Mouse (Mus musculus) forebrain, embryonic 12.5 days (tissue): Measurements from ENCODE around the gene Dlg2. TPM values are rescaled to one million over a fixed set of nuclear protein-coding genes. Genes with fewer than 3 reads are reported as not detected.

ENCODE experiments used
- ATAC-seq: fragments of 200-750 bp; cut with Nextera tagmentation; 2 replicates; pipeline ENCODE4 v1.8.0; 2017; ENCODE audit warnings: moderate TSS enrichment; ENCODE audit not compliant: low FRiP score
- H3K27ac ChIP-seq: fragments of 300-500 bp; sonication (generic); 2 replicates; pipeline ENCODE4 v1.5.1; 2016; ENCODE audit warnings: mild to moderate bottlenecking
- H3K27me3 ChIP-seq: fragments of 300-500 bp; sonication (generic); 2 replicates; pipeline ENCODE4 v1.6.1; 2016; ENCODE audit warnings: mild to moderate bottlenecking
- H3K36me3 ChIP-seq: fragments of 300-500 bp; sonication (generic); replicated peaks from 2 replicates; pipeline ENCODE4 v1.6.1; 2016; ENCODE audit warnings: mild to moderate bottlenecking
- H3K4me1 ChIP-seq: fragments of 300-500 bp; sonication (generic); 2 replicates; pipeline ENCODE4 v1.6.1; 2016
- H3K4me2 ChIP-seq: fragments of 300-500 bp; sonication (generic); 2 replicates; pipeline ENCODE4 v1.6.1; 2016; ENCODE audit warnings: mild to moderate bottlenecking, moderate library complexity
- H3K4me3 ChIP-seq: fragments of 300-500 bp; sonication (generic); replicated peaks from 2 replicates; pipeline ENCODE4 v1.5.1; 2016; ENCODE audit warnings: mild to moderate bottlenecking
- H3K9ac ChIP-seq: fragments of 300-500 bp; sonication (generic); 2 replicates; pipeline ENCODE4 v1.6.1; 2016; ENCODE audit warnings: mild to moderate bottlenecking
- H3K9me3 ChIP-seq: fragments of 300-500 bp; sonication (generic); 2 replicates; pipeline ENCODE4 v1.6.1; 2016
- WGBS: fragments of 180-500 bp; shearing (Covaris S2); methylation state at CpG from one replicate; pipeline ENCODE4 v1.1.7; 2016; 5-methylcytosine and 5-hydroxymethylcytosine counted together
- polyA plus RNA-seq: library from polyadenylated mRNA; unstranded; fragments of >200 nt; fragmentation: Nextera tagmentation; extraction: Ambion mirVana; gene quantifications from 2 replicates; pipeline ENCODE4 v1.2.1, GENCODE M21; 2016

Gene Dlg2
- polyA plus RNA-seq, 1 experiment from 2014 or later, result 6.5 TPM

DNA sequence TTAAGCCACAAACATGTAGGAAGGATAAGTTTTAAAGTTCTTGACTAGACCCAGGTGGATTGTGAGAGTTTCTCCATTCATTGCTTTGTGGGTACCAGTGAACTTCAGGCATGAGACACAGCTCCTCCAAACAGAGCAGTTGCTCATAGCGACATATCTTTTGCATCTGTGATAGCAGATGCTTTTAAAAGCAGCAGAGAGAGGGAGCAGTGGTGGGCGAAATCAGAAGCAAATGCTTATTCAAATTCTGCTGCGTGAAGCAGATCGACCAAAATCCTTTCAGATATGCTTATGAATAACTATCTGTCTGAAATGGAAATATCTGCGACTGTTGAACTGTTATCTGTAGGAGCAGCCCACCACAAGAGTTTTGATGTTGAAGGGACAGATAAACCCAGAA, 935.6 kb downstream of the Dlg2 start:
- Histone ChIP-seq H3K4me3 (no peak overlapping the region), H3K4me1 (no peaks in the 10 kb centered on the region), H3K4me2 (no peak overlapping the region), H3K9me3 (no peaks in the 10 kb centered on the region), H3K36me3 (no peaks in the 10 kb centered on the region), H3K27me3 (no peaks in the 10 kb centered on the region), H3K9ac (no peak overlapping the region), H3K27ac (no peak overlapping the region)
- ATAC-seq, result no peak
- 82% methylated on average over 5 of the region's 5 CpGs for WGBS

DNA sequence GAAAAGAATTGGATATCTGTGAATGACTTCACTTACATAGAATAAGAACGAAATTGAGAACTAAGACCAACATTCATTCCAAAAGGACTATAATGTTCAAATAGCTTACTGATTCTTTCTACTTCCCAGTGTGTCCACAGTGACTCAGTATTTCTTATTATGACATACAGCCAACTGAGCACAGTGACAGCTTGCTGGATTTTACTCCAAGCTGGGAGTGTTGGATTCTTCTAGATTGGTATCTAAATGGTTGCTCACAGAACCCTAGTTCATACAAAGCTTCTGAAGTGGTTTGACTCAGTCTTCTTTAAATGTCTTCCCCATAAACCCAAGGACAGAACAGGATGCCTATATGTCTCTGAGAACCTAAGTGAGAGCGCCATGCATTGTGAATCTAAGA, 937.7 kb downstream of the Dlg2 start:
- ATAC-seq, result no peak
- Histone ChIP-seq H3K27me3 (no peaks in the 10 kb centered on the region), H3K4me3 (no peak overlapping the region), H3K4me1 (no peaks in the 10 kb centered on the region), H3K9ac (no peak overlapping the region), H3K27ac (no peak overlapping the region), H3K9me3 (no peaks in the 10 kb centered on the region), H3K4me2 (no peak overlapping the region), H3K36me3 (no peaks in the 10 kb centered on the region)
- WGBS, result 84% methylated on average over 2 of the region's 2 CpGs

DNA sequence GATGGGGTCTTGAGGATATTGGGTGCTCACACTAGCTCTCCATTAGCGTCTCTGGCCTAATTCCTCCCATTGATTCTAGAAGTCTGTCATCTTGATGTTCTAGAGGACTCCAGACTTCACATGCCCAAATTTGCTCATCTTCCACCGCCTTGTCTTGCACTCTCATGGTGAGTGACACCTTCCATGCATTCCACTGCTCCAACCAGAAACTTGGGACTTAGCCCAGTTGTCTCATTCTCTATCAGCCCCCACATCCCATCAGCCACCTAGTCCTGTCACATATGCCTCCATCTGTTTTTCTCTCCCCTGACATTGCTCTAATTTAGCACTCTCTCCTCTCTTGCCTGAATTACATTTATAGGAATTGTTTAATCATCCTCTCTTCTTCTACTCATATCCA, 938.3 kb downstream of the Dlg2 start:
- no peaks in the 10 kb centered on the region for H3K4me1 ChIP-seq
- no peak overlapping the region for H3K4me2 ChIP-seq
- no peak overlapping the region for H3K27ac ChIP-seq
- H3K9me3 ChIP-seq, result no peaks in the 10 kb centered on the region
- no peak overlapping the region for H3K4me3 ChIP-seq
- no peaks in the 10 kb centered on the region for H3K27me3 ChIP-seq
- no peak for ATAC-seq
- WGBS, result 75% methylated on average over 2 of the region's 2 CpGs
- H3K36me3 ChIP-seq, result no peaks in the 10 kb centered on the region
- H3K9ac ChIP-seq, result no peak overlapping the region

- H3K4me3 ChIP-seq, result no peak overlapping the region
- H3K9ac ChIP-seq, result no peak overlapping the region
- no peaks in the 10 kb centered on the region for H3K36me3 ChIP-seq
- 86% methylated on average over 4 of the region's 4 CpGs for WGBS
- H3K4me2 ChIP-seq, result no peak overlapping the region
- no peak overlapping the region for H3K27ac ChIP-seq
- H3K27me3 ChIP-seq, result no peaks in the 10 kb centered on the region
- no peaks in the 10 kb centered on the region for H3K9me3 ChIP-seq
- ATAC-seq, result no peak
- H3K4me1 ChIP-seq, result no peaks in the 10 kb centered on the region
These were observed 943.7 kb downstream of the Dlg2 start for GRCm38 (mm10) chr7:91420215-91420614.

DNA sequence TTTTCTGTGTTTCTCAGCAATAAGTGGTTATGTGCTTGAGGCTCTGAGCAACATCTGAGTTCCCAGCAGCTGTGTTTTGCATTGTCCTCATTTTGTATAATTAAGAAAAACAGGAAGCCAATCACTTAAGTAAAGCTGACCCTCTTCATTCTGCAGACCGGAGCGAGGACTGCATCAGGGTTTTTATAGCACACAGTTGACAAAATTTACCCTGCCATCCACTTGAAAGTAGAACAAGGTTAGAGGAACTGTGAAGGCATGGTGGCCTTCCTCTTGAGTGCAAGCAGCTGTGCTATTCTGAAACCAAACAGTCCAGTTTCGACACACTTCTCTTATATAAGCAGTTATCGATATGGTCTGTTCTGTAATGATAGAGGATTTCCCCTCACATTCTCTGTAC, 947.3 kb downstream of the Dlg2 start:
- no peak overlapping the region for H3K4me2 ChIP-seq
- no peak overlapping the region for H3K9ac ChIP-seq
- H3K36me3 ChIP-seq, result no peaks in the 10 kb centered on the region
- H3K27me3 ChIP-seq, result no peaks in the 10 kb centered on the region
- WGBS, result 69% methylated on average over 4 of the region's 4 CpGs
- no peak overlapping the region for H3K4me3 ChIP-seq
- H3K27ac ChIP-seq, result no peak overlapping the region
- H3K4me1 ChIP-seq, result no peaks in the 10 kb centered on the region
- no peaks in the 10 kb centered on the region for H3K9me3 ChIP-seq
- ATAC-seq, result no peak

DNA sequence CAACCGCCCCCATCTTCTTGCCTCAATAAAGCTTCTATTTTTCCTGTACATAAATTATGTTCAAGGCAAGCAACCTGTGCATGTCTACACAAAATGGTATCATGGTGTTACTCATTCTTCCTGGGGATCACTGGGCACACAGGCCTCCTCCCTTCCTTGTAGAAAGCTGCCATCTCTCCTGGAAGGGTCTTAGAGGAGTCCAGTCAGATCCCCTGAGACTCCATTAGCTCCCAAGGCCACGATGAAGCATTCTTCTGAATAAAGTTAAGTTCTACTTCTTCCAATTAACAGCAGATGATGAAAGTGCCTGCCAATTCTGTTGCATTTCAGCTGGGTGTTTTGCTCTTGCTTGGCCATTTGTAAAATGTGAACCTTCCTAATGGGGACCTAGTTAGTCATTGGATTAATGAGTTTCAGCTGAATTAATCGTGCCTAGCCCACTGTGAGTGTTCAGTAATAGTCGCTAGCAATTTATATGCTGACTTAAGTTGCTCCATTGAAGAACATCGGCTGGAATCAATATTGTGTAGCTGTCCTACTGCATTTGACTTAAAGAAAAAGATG, 953.3 kb downstream of the Dlg2 start:
- peak; percentile 56; the same call in 1 of the 2 replicates for ATAC-seq
- H3K27ac ChIP-seq, result 0 out of 2 replicates have a peak overlapping the region, but pooled peaks have one; percentile 33
- WGBS, result 54% methylated on average over 5 of the region's 5 CpGs

DNA sequence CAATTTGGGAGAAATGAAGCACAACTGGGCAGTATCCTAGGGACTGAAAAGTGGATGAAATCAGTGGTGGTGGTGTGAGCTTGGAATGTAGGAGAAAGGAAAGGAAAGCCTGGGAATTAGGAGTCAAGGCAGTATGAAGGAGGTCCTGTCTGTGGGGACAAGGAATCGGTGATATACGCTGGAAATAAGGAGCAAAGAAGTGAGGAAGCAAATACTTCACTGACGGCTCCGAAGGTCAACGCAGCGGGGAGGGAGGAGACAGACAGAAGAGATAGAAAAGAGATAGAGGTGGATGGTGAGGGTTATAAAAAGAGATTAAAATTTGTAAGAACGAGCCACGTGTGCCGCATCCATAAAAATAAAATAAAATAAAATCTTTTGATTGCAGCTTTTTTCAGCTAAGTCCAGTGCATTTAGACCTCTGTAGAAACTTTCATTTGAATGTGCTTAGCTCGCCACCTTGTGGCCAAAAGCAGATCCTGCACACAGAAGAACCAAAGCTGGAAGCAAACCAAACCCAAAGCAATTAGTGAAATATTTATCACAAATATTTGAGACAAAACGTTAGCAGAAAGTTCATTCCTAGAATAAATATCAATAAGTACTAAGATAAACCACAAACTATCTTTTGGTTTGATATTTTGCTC, 955.2 kb downstream of the Dlg2 start:
- Histone ChIP-seq H3K36me3 (no peaks in the 10 kb centered on the region), H3K4me1 (no peaks in the 10 kb centered on the region; the same call in 1 of the 2 replicates), H3K4me3 (no peak overlapping the region), H3K9ac (no peak overlapping the region), H3K9me3 (no peaks in the 10 kb centered on the region), H3K27me3 (no peaks in the 10 kb centered on the region), H3K4me2 (no peak overlapping the region), H3K27ac (no peak overlapping the region)
- ATAC-seq, result peak; percentile 52; the same call in 1 of the 2 replicates
- WGBS, result 45% methylated on average over 11 of the region's 11 CpGs

More for the DNA sequence above, 953.3 kb downstream of the Dlg2 start:
- Histone ChIP-seq H3K4me1 (no peaks in the 10 kb centered on the region; the same call in 1 of the 2 replicates), H3K27me3 (no peaks in the 10 kb centered on the region), H3K4me2 (no peak overlapping the region), H3K9ac (no peak overlapping the region), H3K9me3 (no peaks in the 10 kb centered on the region), H3K4me3 (no peak overlapping the region), H3K36me3 (no peaks in the 10 kb centered on the region)

GRCm38 (mm10) chr7:91432563-91432962, 956.1 kb downstream of the Dlg2 start:
- H3K27me3 ChIP-seq, result no peaks in the 10 kb centered on the region

GRCm38 (mm10) chr7:91434739-91435138, 958.3 kb downstream of the Dlg2 start:
- Histone ChIP-seq H3K36me3 (no peaks in the 10 kb centered on the region), H3K27ac (no peak overlapping the region), H3K9ac (no peak overlapping the region), H3K4me3 (no peak overlapping the region), H3K27me3 (no peaks in the 10 kb centered on the region), H3K4me2 (no peak overlapping the region), H3K9me3 (no peaks in the 10 kb centered on the region), H3K4me1 (no peaks in the 10 kb centered on the region)
- WGBS, result 88% methylated on average over 5 of the region's 5 CpGs
- ATAC-seq, result no peak

More at GRCm38 (mm10) chr7:91432563-91432962, 956.1 kb downstream of the Dlg2 start:
- no peak for ATAC-seq
- Histone ChIP-seq H3K27ac (no peak overlapping the region), H3K4me2 (no peak overlapping the region), H3K9me3 (no peaks in the 10 kb centered on the region), H3K9ac (no peak overlapping the region), H3K4me3 (no peak overlapping the region), H3K36me3 (no peaks in the 10 kb centered on the region), H3K4me1 (no peaks in the 10 kb centered on the region; the same call in 1 of the 2 replicates)
- WGBS, result 88% methylated on average over 4 of the region's 4 CpGs

- H3K4me3 ChIP-seq, result no peak overlapping the region
These were observed 963.9 kb downstream of the Dlg2 start for GRCm38 (mm10) chr7:91440326-91440725.

DNA sequence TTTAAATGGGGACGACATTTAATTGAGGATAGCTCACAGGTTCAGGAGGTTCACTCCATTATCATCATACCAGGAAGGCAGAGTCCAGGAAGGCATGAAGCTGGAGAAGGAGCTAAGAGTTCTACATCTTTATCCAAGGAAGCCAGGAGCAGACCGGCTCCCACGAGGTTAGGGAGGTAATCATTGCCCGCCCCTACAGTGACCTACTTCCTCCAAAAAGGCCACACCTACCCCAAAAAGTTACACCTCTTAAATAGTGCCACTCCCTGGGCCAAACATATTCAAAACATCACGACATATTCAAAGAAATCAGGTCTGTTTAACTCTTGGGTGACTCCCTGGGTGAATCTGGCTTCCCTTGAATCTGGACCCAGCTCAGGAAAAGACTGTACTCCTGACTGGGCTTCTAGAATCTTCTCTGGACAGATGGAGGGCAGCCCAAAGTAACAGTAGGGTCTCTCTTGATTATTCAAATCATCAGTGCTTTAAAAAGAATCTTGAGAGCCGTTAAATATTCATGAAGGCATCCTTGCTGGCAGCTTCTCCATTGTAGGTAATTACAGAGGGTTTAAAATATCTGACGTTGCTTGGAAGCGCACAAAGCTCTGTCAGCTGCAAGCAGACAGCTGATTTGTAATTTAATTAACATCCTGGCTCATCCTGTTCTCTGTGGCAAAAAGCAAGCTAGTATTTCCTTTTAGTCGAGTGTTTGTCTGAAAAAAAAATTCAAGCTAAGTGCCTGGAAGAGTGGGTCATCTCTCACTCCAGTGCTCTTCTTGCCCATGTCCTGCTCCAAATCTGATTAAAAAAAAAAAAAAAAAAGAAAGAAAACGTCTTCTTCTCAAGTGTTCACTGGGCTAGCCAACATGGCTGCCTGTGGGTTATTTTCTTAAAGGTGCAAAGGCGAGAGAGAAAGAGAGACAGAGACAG, 966.2 kb downstream of the Dlg2 start:
- peaks cover 10% of the 10 kb centered on the region for H3K4me1 ChIP-seq
- 54% methylated on average over 11 of the region's 11 CpGs for WGBS
- no peak overlapping the region for H3K4me3 ChIP-seq
- peak; percentile 84 for ATAC-seq
- H3K36me3 ChIP-seq, result no peaks in the 10 kb centered on the region
- H3K4me2 ChIP-seq, result no peak overlapping the region
- H3K27me3 ChIP-seq, result no peaks in the 10 kb centered on the region
- H3K9me3 ChIP-seq, result no peaks in the 10 kb centered on the region
- peak overlapping the region; percentile 83 for H3K27ac ChIP-seq
- no peak overlapping the region for H3K9ac ChIP-seq

More at GRCm38 (mm10) chr7:91440326-91440725, 963.9 kb downstream of the Dlg2 start:
- peaks cover 10% of the 10 kb centered on the region for H3K4me1 ChIP-seq
- H3K4me2 ChIP-seq, result no peak overlapping the region
- H3K9ac ChIP-seq, result no peak overlapping the region
- H3K27ac ChIP-seq, result no peak overlapping the region
- ATAC-seq, result no peak
- WGBS, result 80% methylated on average over 6 of the region's 6 CpGs
- H3K27me3 ChIP-seq, result no peaks in the 10 kb centered on the region
- H3K36me3 ChIP-seq, result no peaks in the 10 kb centered on the region
- H3K9me3 ChIP-seq, result no peaks in the 10 kb centered on the region

- Histone ChIP-seq H3K9ac (no peak overlapping the region), H3K4me1 (peaks cover 10% of the 10 kb centered on the region), H3K9me3 (no peaks in the 10 kb centered on the region), H3K4me2 (no peak overlapping the region), H3K36me3 (no peaks in the 10 kb centered on the region), H3K27me3 (no peaks in the 10 kb centered on the region), H3K4me3 (no peak overlapping the region), H3K27ac (peak overlapping the region; percentile 83)
- WGBS, result 59% methylated on average over 5 of the region's 5 CpGs
- ATAC-seq, result peak; percentile 10; the same call in 1 of the 2 replicates
These were observed 966.9 kb downstream of the Dlg2 start for GRCm38 (mm10) chr7:91443377-91443714.
